Mouse (Mus musculus): ENCODE data around the gene Inca1.

Gene Inca1

DNA sequence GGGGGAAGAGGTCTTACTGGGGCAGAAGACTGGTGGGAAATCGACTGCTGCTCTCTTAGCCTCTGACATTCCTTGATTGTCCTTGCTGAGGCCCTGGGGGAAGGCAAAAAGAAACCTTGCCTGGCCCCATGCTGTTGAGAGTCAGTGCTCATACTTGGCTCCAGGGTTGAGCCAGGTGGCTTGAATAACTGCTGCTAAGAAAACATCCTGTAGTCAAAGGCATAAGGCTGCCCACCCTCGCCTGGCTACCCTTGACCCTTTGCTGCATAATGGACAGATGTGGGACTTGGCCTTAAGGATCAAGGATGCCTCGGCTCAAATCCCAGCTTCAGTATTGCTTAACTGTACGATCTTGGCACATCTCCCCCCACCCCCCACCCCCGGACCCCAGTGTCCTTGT, 18.5 kb upstream of the Inca1 start:
- CTCF ChIA-PET: no interaction called here
- POLR2A ChIA-PET: interaction anchor here in 1 of 4 experiments (0.7 kb wide), 1 partner anchor 9 kb away, joined by 4 read pairs; no protein-coding TSS in a partner anchor

DNA sequence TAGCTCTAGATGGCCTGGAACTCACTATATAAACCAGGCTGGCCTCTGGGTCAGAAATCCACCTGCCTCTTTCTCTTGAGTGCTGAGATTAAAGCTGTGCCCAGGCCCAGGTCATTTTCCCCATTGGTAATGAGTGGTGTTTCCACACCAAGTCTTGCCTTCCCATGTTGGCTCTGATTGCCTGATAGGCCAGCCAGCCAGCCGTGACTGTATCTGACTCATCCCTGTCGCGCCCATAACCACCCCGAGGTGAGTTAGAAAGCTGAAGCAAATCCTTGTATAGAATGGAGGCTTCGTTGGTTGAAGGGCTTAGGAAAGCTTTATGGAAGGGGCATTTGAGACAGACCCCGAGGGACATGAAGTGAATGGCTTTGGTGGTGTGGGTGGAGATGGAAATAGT, 15.9 kb upstream of the Inca1 start:
- ChIA-PET CTCF (interaction anchor here in 1 of 4 experiments (0.7 to 0.8 kb wide), 2 partner anchors 44 to 100 kb away, joined by 4 to 8 read pairs; no protein-coding TSS in a partner anchor), POLR2A (interaction anchor here in 3 of 4 experiments (0.6 to 1.1 kb wide), 4 partner anchors 12 to 69 kb away, joined by 3 to 5 read pairs (median 3); partner anchors contain the start of genes Inca1 (in 1 of the 3), Rnf167 (in 1 of the 3) and Slc25a11 (in 1 of the 3))

DNA sequence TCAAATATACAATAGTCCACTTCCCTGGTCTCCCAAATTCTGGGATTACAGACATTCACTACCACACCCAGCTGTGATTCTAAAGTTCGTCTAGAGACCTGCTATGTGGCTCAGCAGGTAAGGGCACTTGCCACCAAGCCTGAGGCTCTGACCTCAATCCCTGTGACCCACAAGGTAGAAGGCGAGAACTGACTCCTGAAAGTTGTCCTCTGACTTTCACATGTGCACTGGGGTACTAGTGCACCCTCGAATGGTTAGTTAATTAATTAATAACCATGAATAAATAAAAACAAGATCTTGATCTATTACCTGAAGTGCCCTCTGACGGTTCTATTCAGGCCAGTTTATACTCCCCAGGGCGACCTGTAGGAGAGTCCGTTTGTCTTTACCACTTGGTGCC, 13.3 kb upstream of the Inca1 start:
- ChIA-PET POLR2A (interaction anchor here in 1 of 4 experiments (1.0 kb wide), 1 partner anchor 43 kb away, joined by 3 read pairs; no protein-coding TSS in a partner anchor), CTCF (no interaction called here)

DNA sequence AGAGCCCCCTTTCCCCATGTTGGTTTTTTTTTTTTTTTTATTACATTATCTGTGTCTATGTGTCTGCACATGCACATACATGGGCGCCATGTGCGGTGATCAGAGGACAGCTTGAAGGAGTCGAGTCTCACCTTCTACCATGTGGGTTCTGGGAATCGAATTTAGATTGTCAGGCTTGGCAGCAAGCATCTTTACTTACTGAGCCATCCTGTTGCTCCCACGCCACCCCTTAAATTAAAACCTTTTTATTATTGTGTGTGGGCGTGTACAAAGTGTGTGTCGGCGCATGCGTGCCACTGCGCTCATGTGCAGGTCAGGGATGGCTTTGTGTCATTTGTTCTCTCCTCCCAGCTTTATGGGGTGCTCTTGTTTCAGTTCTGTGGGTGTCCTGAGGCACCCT, 11.1 kb upstream of the Inca1 start:
- POLR2A ChIA-PET: interaction anchor here in 2 of 4 experiments (0.6 to 1.1 kb wide), 3 partner anchors 59 to 1703 kb away, joined by 3 to 4 read pairs (median 3); no protein-coding TSS in a partner anchor
- CTCF ChIA-PET: interaction anchor here in 2 of 4 experiments (0.6 to 0.7 kb wide), 2 partner anchors 14 to 15 kb away, joined by 3 to 4 read pairs; no protein-coding TSS in a partner anchor

DNA sequence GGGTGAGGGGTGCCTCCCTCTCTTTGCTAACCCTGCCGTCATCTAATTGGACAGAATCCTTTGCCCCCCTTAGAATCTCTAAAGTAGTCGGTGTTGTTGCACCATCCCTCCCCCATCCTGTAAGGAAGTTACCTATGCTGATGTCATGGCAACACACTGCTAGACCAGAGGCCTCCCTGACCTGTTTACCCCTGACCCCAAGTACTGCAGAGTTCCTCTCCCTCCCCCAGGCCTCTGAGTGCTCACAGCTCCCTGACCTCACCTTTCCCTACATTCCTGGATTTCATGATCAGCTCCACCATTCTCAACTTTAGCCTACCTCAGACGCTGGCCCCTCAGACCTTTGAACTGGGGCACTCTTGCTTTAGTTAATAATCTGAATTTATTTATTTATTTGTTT, 6.2 kb upstream of the Inca1 start:
- POLR2A ChIA-PET: interaction anchor here in 1 of 4 experiments (1.4 kb wide), 1 partner anchor 24 kb away, joined by 3 read pairs; no protein-coding TSS in a partner anchor
- CTCF ChIA-PET: no interaction called here

DNA sequence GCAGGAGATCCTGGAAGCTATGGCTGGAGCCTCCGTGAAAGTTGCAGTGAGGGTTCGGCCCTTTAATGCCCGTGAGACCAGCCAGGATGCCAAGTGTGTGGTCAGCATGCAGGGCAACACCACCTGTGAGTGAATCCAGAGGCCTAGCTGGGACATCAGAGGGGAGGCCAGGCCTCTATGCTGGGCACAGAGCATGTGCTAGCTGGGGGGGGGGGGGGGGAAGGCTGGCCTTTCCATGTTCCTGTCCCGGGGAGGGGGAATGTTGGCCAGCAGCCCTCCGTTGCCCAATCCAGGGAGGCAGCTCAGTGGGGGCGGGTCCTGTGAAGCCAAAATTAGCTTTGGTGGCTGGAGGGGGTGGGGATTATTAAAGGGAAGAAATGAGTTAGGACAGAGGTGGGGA, 2.8 kb upstream of the Inca1 start:
- POLR2A ChIA-PET: interaction anchor here in 3 of 4 experiments (0.6 to 7.0 kb wide), 6 partner anchors 14 to 807 kb away, joined by 3 to 47 read pairs (median 3); partner anchors contain the start of genes Rnf167 (in 1 of the 3), Slc25a11 (in 1 of the 3) and Spag7 (in 1 of the 3)
- CTCF ChIA-PET: interaction anchor here in 2 of 4 experiments (0.6 to 0.7 kb wide), 2 partner anchors 16 to 382 kb away, joined by 3 to 7 read pairs; no protein-coding TSS in a partner anchor

DNA sequence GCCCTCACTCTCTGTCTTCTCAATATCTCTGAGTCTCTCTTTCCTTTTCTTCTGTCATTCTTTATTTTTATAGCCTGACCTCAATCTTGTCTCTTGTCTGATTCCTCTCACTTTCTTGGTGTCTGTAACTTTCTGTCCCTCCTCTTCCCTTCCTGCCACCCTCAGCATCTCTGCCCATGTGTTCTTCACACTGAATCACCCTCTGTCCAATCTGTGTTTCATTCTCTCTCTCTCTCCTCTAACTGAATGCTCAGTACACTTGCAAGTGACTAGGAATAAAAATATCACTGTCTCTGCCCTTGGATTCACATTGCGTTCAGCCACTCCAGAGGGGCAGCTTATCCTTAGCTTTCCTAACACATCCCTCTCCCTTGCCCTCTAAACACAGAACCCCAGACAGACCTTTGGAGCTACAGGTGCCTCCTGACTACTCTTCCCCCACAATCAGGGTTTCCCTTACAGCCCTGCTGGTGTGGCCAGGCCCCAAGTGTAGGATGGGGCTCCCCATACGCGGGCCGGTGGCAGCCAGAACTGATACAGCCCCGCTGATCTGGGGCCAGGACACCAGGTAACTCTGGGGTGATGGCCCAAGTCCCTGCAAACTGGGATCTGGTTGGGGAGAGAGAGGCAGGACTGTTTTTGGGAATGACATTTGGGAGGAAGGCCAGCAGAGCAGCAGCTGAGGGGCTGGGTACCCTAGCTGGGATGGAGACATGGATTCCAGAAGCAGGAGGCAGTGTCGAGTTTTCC, 2.2 kb upstream of the Inca1 start:
- POLR2A ChIA-PET: interaction anchor here in 3 of 4 experiments (0.6 to 7.0 kb wide), 5 partner anchors 13 to 55 kb away, joined by 3 to 47 read pairs (median 3); partner anchors contain the start of genes Rnf167 (in 1 of the 3), Slc25a11 (in 1 of the 3) and Spag7 (in 1 of the 3)
- CTCF ChIA-PET: no interaction called here

DNA sequence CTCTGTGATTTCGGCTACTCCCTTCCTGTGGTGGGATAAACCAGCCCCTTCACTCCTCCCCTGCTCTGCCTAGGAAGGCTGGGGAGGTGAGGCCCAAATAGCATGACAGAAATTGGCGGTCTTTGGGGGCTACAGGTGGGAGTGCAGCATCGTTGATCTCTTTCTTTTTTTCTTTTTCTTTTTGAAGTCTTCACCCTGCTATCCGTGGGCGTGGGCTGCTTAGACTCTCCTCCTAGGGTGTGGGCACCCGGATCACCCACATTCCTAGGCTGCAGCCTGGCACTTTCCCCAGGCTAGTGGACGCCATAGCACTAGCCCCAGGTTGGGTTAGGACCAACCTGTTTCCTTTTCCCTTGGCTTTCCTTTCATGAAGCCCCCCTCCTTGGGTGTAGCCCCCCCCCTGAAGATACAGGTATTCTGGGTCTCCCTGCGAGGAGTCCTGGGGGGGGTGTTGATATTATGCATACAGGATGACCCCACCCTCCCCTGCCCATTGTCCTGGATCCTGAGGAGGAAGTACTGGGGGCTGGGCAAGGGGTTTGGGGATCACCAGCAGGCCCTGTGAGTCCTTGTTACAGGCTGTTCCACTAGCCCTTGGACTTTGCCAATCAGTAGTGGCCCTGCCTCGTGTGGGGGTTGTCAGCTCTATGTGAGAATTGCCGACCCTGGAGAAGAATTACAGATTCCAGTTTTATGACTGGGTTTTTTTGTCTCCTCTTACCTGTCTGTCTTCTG, 1.4 kb upstream of the Inca1 start:
- CTCF ChIA-PET: interaction anchor here in 2 of 4 experiments (0.9 to 1.6 kb wide), 2 partner anchors 19 kb away, joined by 3 to 5 read pairs; no protein-coding TSS in a partner anchor
- POLR2A ChIA-PET: interaction anchor here in 2 of 4 experiments (0.9 to 7.0 kb wide), 12 partner anchors 8 to 721 kb away, joined by 3 to 47 read pairs (median 6); partner anchors contain the start of genes Rnf167 (in 2 of the 2), Slc25a11 (in 2 of the 2), Spag7 (in 2 of the 2) and Camta2 (in 1 of the 2)

DNA sequence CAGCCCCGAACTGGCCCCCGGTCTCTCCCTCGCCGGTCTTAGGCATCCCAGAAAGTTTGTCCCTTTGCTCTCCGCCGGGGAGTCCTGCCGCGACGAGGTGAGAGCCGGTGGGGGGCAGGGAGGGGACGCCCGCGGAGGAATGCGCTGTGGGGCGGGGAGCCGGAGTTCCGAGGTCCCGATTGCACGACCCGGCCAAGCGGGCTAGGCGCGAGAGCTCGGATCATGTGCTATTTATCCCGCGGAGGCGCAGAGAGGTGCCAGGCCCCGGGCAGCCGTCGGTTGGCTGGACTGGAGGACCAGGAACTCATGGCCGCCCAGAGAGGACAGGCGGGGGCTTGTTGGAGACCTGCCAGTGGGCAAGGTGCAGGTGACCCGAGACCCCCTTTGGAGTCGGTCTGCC, 658 bp upstream of the Inca1 start:
- CTCF ChIA-PET: interaction anchor here in 2 of 4 experiments (0.6 to 1.6 kb wide), 8 partner anchors 13 to 361 kb away, joined by 3 to 5 read pairs (median 3); partner anchors contain the start of genes Arrb2 (in 1 of the 2) and Camta2 (in 1 of the 2)
- POLR2A ChIA-PET: interaction anchor here in 3 of 4 experiments (0.9 to 7.0 kb wide), 19 partner anchors 9 to 720 kb away, joined by 3 to 47 read pairs (median 6); partner anchors contain the start of genes Spag7 (in 3 of the 3), Rnf167 (in 2 of the 3), Slc25a11 (in 2 of the 3) and Camta2 (in 1 of the 3)

DNA sequence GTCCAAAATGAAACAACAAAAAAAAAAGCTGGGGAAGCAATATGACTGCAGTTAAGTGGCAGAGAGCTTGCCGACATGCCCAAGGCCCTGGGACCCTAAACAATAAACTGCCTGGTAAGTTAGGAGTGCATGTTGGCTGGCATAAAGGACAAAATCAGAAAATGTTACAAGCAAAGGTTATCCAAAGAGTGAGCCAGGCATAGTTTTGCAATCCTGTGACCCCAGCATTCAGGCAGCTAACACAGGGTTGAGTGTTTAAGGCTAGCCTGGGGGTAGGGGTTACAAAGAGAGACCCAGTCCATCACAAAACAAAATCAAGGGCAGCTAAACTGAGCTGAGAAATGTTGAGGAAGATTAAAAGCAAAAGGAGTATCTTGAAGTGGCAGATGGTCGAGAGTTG, 904 bp downstream of the Inca1 start:
- CTCF ChIA-PET: interaction anchor here in 3 of 4 experiments (0.6 to 3.2 kb wide), 9 partner anchors 10 to 79 kb away, joined by 3 to 15 read pairs (median 3); partner anchors contain the start of genes Rnf167 (in 1 of the 3), Slc25a11 (in 1 of the 3) and Spag7 (in 1 of the 3)
- POLR2A ChIA-PET: interaction anchor here (0.6 to 7.0 kb wide), 26 partner anchors 9 to 320 kb away, joined by 3 to 47 read pairs (median 5); partner anchors contain the start of genes Rnf167 (in 3 of the 4), Slc25a11 (in 3 of the 4), Spag7 (in 2 of the 4) and Camta2 (in 1 of the 4)

DNA sequence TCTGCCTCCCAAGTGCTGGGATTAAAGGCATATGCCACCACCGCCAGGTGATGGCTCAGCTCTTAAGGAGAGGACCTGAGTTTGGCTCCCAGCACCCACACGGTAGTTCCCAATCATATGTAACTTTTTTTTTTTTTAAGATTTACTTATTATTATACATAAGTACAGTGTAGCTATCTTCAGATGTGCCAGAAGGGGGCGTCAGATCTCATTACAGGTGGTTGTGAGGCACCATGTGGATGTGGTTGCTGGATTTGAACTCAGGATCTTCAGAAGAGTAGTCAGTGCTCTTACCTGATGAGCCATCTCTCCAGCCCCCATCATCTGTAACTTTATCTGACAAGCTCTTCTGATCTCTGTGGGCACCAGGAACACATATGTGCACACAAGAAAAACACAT, 2.6 kb downstream of the Inca1 start:
- POLR2A ChIA-PET: interaction anchor here in 2 of 4 experiments (0.6 to 7.0 kb wide), 11 partner anchors 10 to 80 kb away, joined by 3 to 47 read pairs (median 4); partner anchors contain the start of genes Rnf167 (in 2 of the 2), Slc25a11 (in 2 of the 2), Pfn1 (in 1 of the 2) and Spag7 (in 1 of the 2)
- CTCF ChIA-PET: interaction anchor here in 3 of 4 experiments (0.6 to 3.2 kb wide), 13 partner anchors 10 to 1714 kb away, joined by 3 to 15 read pairs (median 5); partner anchors contain the start of genes Camta2 (in 1 of the 3) and Smtnl2 (in 1 of the 3)

DNA sequence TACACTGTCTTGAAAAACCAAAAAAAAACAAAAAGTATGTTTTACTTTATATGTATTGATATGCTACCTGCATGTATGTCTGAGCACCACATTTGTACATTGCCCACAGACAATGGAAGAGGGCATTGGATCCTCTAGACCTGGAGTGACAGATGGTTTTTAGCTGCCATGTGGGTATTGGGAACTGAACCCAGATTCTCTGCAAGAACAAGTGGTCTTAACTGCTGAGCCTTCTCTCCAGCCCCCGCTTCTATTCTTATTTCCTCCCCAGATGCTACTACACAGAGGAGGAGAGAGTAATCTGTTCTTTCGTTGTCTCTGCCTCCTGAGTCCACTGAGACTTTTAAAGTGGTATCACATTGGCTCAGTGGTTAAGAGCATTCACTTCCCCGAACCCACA, 6.5 kb downstream of the Inca1 start:
- POLR2A ChIA-PET: interaction anchor here in 2 of 4 experiments (0.5 to 0.8 kb wide), 3 partner anchors 23 to 935 kb away, joined by 3 read pairs; partner anchors contain the start of gene Polr2a (in 1 of the 2)
- CTCF ChIA-PET: interaction anchor here in 2 of 4 experiments (0.6 to 0.7 kb wide), 2 partner anchors 12 to 22 kb away, joined by 5 to 6 read pairs; no protein-coding TSS in a partner anchor

DNA sequence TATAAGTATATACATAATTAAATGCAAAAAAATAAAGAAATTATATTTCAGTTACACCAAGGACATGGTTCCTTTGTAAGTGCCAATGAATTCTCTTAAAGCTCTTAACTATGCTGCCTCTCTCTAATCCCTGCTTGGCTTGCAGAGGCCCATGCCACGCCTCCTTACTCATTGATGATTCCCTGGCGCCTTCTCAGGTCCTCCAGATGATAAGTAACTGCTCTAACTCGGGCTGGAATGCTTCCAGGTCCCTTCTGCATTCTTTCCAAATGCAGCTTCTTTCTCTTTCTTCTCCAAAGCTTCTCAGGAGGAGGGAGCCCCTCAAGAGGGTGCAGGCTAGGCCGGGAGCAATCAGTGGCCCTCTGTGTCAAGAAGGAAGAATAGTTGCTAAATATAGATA, 10.4 kb downstream of the Inca1 start:
- ChIA-PET POLR2A (interaction anchor here in 3 of 4 experiments (0.5 to 5.4 kb wide), 10 partner anchors 9 to 43 kb away, joined by 3 to 56 read pairs (median 4); partner anchors contain the start of genes Spag7 (in 2 of the 3), Inca1 (in 1 of the 3), Kif1c (in 1 of the 3) and Rnf167 (in 1 of the 3)), CTCF (no interaction called here)

DNA sequence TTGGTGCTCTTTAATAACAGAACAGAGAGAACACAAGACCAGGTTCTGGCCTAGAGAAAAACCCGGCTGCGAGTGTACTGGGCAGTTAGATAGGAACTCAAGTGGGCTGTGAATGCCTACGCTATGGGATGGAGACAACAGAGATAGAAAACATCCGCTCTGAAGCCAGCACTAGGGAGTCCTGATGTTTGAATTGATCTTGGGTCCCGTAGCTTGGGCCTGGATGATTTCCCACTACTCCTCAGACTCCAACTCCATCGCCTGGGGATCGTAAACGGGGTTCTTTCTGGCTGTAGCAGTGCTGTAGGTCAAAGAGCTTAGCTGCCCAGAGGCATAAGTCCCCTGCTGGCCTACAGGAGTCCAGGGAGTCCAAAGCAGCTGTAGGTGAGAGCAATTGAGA, 11.6 kb downstream of the Inca1 start:
- CTCF ChIA-PET: interaction anchor here (0.5 to 2.7 kb wide), 9 partner anchors 9 to 1534 kb away, joined by 3 to 8 read pairs (median 5); partner anchors contain the start of genes Inca1 (in 1 of the 4) and Kif1c (in 1 of the 4)
- POLR2A ChIA-PET: interaction anchor here in 3 of 4 experiments (0.5 to 5.4 kb wide), 18 partner anchors 8 to 488 kb away, joined by 3 to 56 read pairs (median 5); partner anchors contain the start of genes Inca1 (in 2 of the 3), Kif1c (in 2 of the 3), Rnf167 (in 2 of the 3) and Slc25a11 (in 2 of the 3)

DNA sequence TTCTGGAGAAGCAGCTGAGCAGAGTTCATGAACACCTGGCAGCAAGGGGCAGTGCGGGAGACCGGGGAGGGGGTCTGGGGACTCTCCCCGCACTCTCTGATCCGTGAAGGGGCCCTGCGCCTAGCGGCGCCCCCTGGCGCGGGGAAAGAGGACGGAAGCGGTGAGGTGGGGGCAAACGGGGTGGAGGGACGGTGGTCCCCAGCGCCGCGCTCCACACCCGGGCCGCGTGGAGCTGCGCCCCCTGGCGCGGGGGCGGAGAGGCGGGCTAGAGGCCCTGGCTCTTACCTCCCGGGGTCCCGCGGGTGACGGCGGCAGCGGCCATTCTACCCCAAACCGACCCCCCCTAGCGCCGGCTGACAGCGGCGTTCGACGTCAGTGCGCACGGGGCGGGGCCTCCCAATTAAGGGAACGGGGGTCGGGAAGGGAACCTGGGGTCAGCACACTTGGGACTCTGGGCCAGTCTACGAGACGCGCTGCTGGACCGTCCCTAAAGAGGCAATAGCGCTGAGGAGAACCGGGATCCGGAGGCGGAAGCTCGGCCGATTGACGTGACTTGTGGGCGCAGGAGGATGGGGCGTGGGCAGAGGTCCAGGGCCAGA, 12.3 kb downstream of the Inca1 start, which contains the start of gene Camta2:
Camta2 (minus strand) TSS at position 505 of the 599 bp plus-strand sequence.
- ChIA-PET CTCF (interaction anchor here (0.5 to 2.7 kb wide), 21 partner anchors 9 to 614 kb away, joined by 3 to 19 read pairs (median 5); partner anchors contain the start of genes Rnf167 (in 2 of the 4), Slc25a11 (in 2 of the 4), Spag7 (in 2 of the 4) and Inca1 (in 1 of the 4)), POLR2A (interaction anchor here (0.5 to 5.4 kb wide), 32 partner anchors 8 to 488 kb away, joined by 3 to 56 read pairs (median 4); partner anchors contain the start of genes Inca1 (in 3 of the 4), Kif1c (in 3 of the 4), Rnf167 (in 2 of the 4) and Slc25a11 (in 2 of the 4))

All from embryonic stem cell, embryonic (primary cell).